8 mouse cellular contexts compared by ENCODE assay signal in genomic region chr15:83172492-83173429, GRCm38 (mm10). TPM values are rescaled to one million over a fixed set of nuclear protein-coding genes. Genes with fewer than 3 reads are reported as not detected.
DNase-seq lines count a peak whose midpoint lies in the region; ATAC-seq and TF ChIP-seq lines count a peak whose summit lies in the region.

TSS of gene Cyb5r3 (minus strand) at chr15:83172592.

- no peak for TF ChIP-seq CTCF in G1E (IDR thresholded peaks at IDR 0.05; ENCODE audit: low read depth, low read length)

- H3K4me3 ChIP-seq in G1E (ENCODE audit: low read depth, low read length) = peak within 1 kb of the TSS; percentile 89
- H3K4me3 ChIP-seq in forebrain, embryonic 10.5 days = peak within 1 kb of the TSS; percentile 66
- H3K4me3 ChIP-seq in limb, embryonic 11.5 days (ENCODE audit: low read depth, low read length) = peak within 1 kb of the TSS; percentile 81

- H3K9me3 ChIP-seq in G1E (replicated peaks) = no peaks in the 10 kb centered on the region
- no peaks in the 10 kb centered on the region for H3K9me3 ChIP-seq in forebrain, embryonic 10.5 days
- no peaks in the 10 kb centered on the region for H3K9me3 ChIP-seq in limb, embryonic 11.5 days (ENCODE audit: control insufficient read depth, low read length)

- ATAC-seq in G1E (ENCODE audit: extremely low read depth, insufficient number of reproducible peaks, low FRiP score, poor library complexity, severe bottlenecking) = no peak
- peak; percentile 55; the same call in 1 of the 2 replicates for ATAC-seq in limb, embryonic 11.5 days (ENCODE audit: insufficient number of reproducible peaks, low FRiP score, low TSS enrichment, low read depth)
- ATAC-seq in neutrophil, adult 5-6 weeks (ENCODE audit: extremely low read depth, insufficient number of reproducible peaks, low FRiP score, poor library complexity, severe bottlenecking) = 0 out of 2 replicates have a peak, but pooled peaks have one; percentile 3

- H3K4me1 ChIP-seq in G1E (ENCODE audit: insufficient read depth, low read depth, low read length) = peaks cover 58% of the 10 kb centered on the region
- H3K4me1 ChIP-seq in forebrain, embryonic 10.5 days = peaks cover 35% of the 10 kb centered on the region
- peaks cover 4% of the 10 kb centered on the region; the same call in 1 of the 2 replicates for H3K4me1 ChIP-seq in limb, embryonic 11.5 days (ENCODE audit: control insufficient read depth, insufficient read depth, low read length)

- WGBS in forebrain, embryonic 10.5 days = 39% methylated on average over 28 of the region's 28 CpGs
- WGBS in limb, embryonic 11.5 days = 39% methylated on average over 28 of the region's 28 CpGs

- peak within 1 kb of the TSS; percentile 89 for H3K4me2 ChIP-seq in limb, embryonic 11.5 days (ENCODE audit: low read depth, severe bottlenecking)

- H3K36me3 ChIP-seq in G1E (replicated peaks) = peaks cover 28% of the 10 kb centered on the region
- H3K36me3 ChIP-seq in forebrain, embryonic 10.5 days (replicated peaks) = no peaks in the 10 kb centered on the region
- no peaks in the 10 kb centered on the region for H3K36me3 ChIP-seq in limb, embryonic 11.5 days (ENCODE audit: control insufficient read depth, insufficient read depth, low read length)

- no peaks in the 10 kb centered on the region for H3K27me3 ChIP-seq in G1E (ENCODE audit: insufficient read depth, low read length)
- no peaks in the 10 kb centered on the region for H3K27me3 ChIP-seq in forebrain, embryonic 10.5 days (ENCODE audit: poor library complexity, severe bottlenecking)
- no peaks in the 10 kb centered on the region for H3K27me3 ChIP-seq in limb, embryonic 11.5 days (ENCODE audit: control insufficient read depth, insufficient read depth, low read length)

- peak; percentile 37 for DNase-seq in embryo, embryonic 11 days
- no peak for DNase-seq in embryo, embryonic 10.5 days (ENCODE audit: low spot score)
- no peak for DNase-seq in G1E (ENCODE audit: low spot score)
- DNase-seq in forebrain, embryonic 10.5 days (ENCODE audit: extremely low spot score, low spot score) = no peak
- no peak for DNase-seq in heart, postnatal 10 days
- no peak for DNase-seq in limb, embryonic 11.5 days (ENCODE audit: low spot score)
- no peak for DNase-seq in urinary bladder, postnatal 14 days (ENCODE audit: low spot score)

- peak within 1 kb of the TSS; percentile 79 for H3K9ac ChIP-seq in limb, embryonic 11.5 days (ENCODE audit: low read length)

- intact Hi-C loops in heart, postnatal 10 days (cut with DNase I) = loop anchor here (1.0 to 5.0 kb wide), 2 partner anchors 15 to 35 kb away; no protein-coding TSS in a partner anchor

- H3K27ac ChIP-seq in forebrain, embryonic 10.5 days = peak within 1 kb of the TSS; percentile 89
- peak within 1 kb of the TSS; percentile 65; the same call in 1 of the 2 replicates for H3K27ac ChIP-seq in limb, embryonic 11.5 days (replicated peaks; ENCODE audit: low read depth, low read length)

RNA-seq across cellular contexts. Expression of gene Cyb5r3, which starts in this region (rescaled TPM):
- total RNA-seq in G1E (2014; fragmentation: Nextera tagmentation) (98.1 and 132 TPM in 2 replicates), G1E (2017) (46.5 and 58.5 TPM in 2 replicates)
- 109 and 167 TPM in 2 replicates for polyA plus RNA-seq in G1E (2012)
- polyA plus RNA-seq in forebrain, embryonic 10.5 days (2016; fragmentation: Nextera tagmentation; extraction: Ambion mirVana) = 187 and 200 TPM in 2 replicates
- 100 to 1,000 TPM; 133 to 136 TPM for total RNA-seq in heart, postnatal 10 days (2021)
- 136 and 149 TPM in 2 replicates for polyA plus RNA-seq in limb, embryonic 11.5 days (2014; fragmentation: Nextera tagmentation; extraction: Ambion mirVana)
- 22.5 and 30.8 TPM in 2 replicates for total RNA-seq in neutrophil, adult 5-6 weeks (2017)
